Mouse (Mus musculus): ENCODE data around the gene Mmp24. TPM values are rescaled to one million over a fixed set of nuclear protein-coding genes. Genes with fewer than 3 reads are reported as not detected.
"Not testable (repeated sequence)": the region's sequence is repeated elsewhere in the genome, so short reads cannot be mapped to it uniquely, and the experiment has no call there.

The Mmp24 gene
- polyA plus RNA-seq, 1 experiment: 0.08 TPM

GRCm38 (mm10) chr2:155826630-155827424 is 51.7 kb downstream of the Mmp24 start, which contains the start of gene Eif6:
Gene Eif6 (minus strand): TSS chr2:155826925.
- H3K27ac ChIP-seq (ENCODE audit: control insufficient read depth, insufficient read depth, low read length): no peak within 1 kb of the TSS
- no peaks in the 10 kb centered on the region for H3K27me3 ChIP-seq (ENCODE audit: control insufficient read depth, insufficient read depth, low read length)
- DNase-seq: peak; percentile 87
- H3K36me3 ChIP-seq (ENCODE audit: control insufficient read depth, insufficient read depth, low read length): peaks cover 17% of the 10 kb centered on the region
- H3K4me3 ChIP-seq (ENCODE audit: control insufficient read depth, insufficient read depth, low read length): peak within 1 kb of the TSS; percentile 81
- TF ChIP-seq CTCF (IDR thresholded peaks at IDR 0.05; ENCODE audit: borderline replicate concordance, control insufficient read depth, extremely low read depth, insufficient read depth, low read length, poor library complexity) (no peak), POLR2A (IDR thresholded peaks at IDR 0.05; ENCODE audit: control insufficient read depth, extremely low read depth, insufficient read depth, low read length, poor library complexity) (peak; percentile 36; the same call in 1 of the 2 replicates)
- 2% methylated on average over 27 of the region's 27 CpGs for WGBS
- H3K4me1 ChIP-seq (replicated peaks; ENCODE audit: control insufficient read depth, insufficient read depth, low read length): peaks cover 10% of the 10 kb centered on the region; the same call in 1 of the 2 replicates

- H3K4me3 ChIP-seq (ENCODE audit: control insufficient read depth, insufficient read depth, low read length): no peak overlapping the region
- peaks cover 7% of the 10 kb centered on the region; the same call in 1 of the 2 replicates for H3K4me1 ChIP-seq (replicated peaks; ENCODE audit: control insufficient read depth, insufficient read depth, low read length)
- H3K36me3 ChIP-seq (ENCODE audit: control insufficient read depth, insufficient read depth, low read length): no peaks in the 10 kb centered on the region
- no peak for DNase-seq
- no peak overlapping the region for H3K27ac ChIP-seq (ENCODE audit: control insufficient read depth, insufficient read depth, low read length)
- no peaks in the 10 kb centered on the region for H3K27me3 ChIP-seq (ENCODE audit: control insufficient read depth, insufficient read depth, low read length)
- TF ChIP-seq CTCF (IDR thresholded peaks at IDR 0.05; ENCODE audit: borderline replicate concordance, control insufficient read depth, extremely low read depth, insufficient read depth, low read length, poor library complexity) (no peak), POLR2A (IDR thresholded peaks at IDR 0.05; ENCODE audit: control insufficient read depth, extremely low read depth, insufficient read depth, low read length, poor library complexity) (no peak)
- WGBS: 95% methylated on average over 8 of the region's 8 CpGs
These were observed 55.7 kb downstream of the Mmp24 start for GRCm38 (mm10) chr2:155830841-155831240.

DNA sequence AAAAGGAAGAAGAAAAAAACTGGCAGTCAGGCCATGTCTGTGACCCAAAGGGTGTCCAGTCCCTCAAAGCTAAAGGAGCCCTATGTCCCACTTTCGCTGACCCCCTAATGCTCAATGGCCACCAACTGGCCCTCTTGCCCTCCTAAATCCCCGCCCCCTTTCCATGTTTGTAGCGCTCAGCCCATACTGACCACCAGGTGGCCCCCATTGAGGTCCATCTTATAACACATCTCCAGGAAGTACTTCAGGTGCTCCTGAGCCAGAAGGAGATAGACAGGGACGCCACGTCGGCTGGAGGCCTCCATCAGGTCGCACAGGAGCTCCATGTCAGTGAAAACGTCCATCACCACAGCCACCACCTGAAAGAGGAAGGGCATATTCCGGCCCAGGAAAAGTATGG is 56.2 kb downstream of the Mmp24 start:
- 59% methylated on average over 9 of the region's 9 CpGs for WGBS
- Histone ChIP-seq H3K4me3 (ENCODE audit: control insufficient read depth, insufficient read depth, low read length) (no peak overlapping the region), H3K36me3 (ENCODE audit: control insufficient read depth, insufficient read depth, low read length) (no peaks in the 10 kb centered on the region), H3K27me3 (ENCODE audit: control insufficient read depth, insufficient read depth, low read length) (no peaks in the 10 kb centered on the region), H3K4me1 (replicated peaks; ENCODE audit: control insufficient read depth, insufficient read depth, low read length) (peaks cover 6% of the 10 kb centered on the region; the same call in 1 of the 2 replicates), H3K27ac (ENCODE audit: control insufficient read depth, insufficient read depth, low read length) (no peak overlapping the region)
- TF ChIP-seq CTCF (IDR thresholded peaks at IDR 0.05; ENCODE audit: borderline replicate concordance, control insufficient read depth, extremely low read depth, insufficient read depth, low read length, poor library complexity) (no peak), POLR2A (IDR thresholded peaks at IDR 0.05; ENCODE audit: control insufficient read depth, extremely low read depth, insufficient read depth, low read length, poor library complexity) (no peak)
- DNase-seq: no peak

GRCm38 (mm10) chr2:155832087-155832486 is 56.9 kb downstream of the Mmp24 start:
- not testable (repeated sequence) for H3K36me3 ChIP-seq (ENCODE audit: control insufficient read depth, insufficient read depth, low read length); DNase-seq; H3K4me1 ChIP-seq (replicated peaks; ENCODE audit: control insufficient read depth, insufficient read depth, low read length); H3K27me3 ChIP-seq (ENCODE audit: control insufficient read depth, insufficient read depth, low read length); H3K4me3 ChIP-seq (ENCODE audit: control insufficient read depth, insufficient read depth, low read length); H3K27ac ChIP-seq (ENCODE audit: control insufficient read depth, insufficient read depth, low read length)
- WGBS: 49% methylated on average over 1 of the region's 1 CpGs

DNA sequence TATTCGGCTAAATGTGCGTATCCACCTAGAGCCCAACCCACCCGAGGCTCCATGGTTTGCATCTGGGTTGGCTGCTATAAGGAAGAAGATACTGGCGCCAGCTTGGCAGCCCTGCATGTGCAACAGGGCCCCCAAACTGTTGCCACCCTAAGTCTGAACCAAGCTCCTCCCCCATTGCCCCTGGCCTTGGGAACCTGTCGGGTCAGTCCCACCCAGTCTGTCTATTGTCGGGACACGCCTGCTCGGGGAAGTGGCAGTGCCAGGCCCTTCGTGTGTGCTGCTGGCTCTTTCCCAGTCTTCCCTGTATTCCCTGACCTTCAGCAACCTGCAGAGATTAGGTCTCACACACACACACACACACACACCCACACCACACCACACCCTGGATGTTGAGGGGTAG is 59.6 kb downstream of the Mmp24 start, which contains the start of gene Fam83c:
TSS of gene Fam83c (minus strand) at position 123 of the 400 bp plus-strand sequence.
- Histone ChIP-seq H3K27me3 (ENCODE audit: control insufficient read depth, insufficient read depth, low read length) (no peaks in the 10 kb centered on the region), H3K27ac (ENCODE audit: control insufficient read depth, insufficient read depth, low read length) (no peak within 1 kb of the TSS), H3K4me1 (replicated peaks; ENCODE audit: control insufficient read depth, insufficient read depth, low read length) (no peaks in the 10 kb centered on the region), H3K36me3 (ENCODE audit: control insufficient read depth, insufficient read depth, low read length) (no peaks in the 10 kb centered on the region), H3K4me3 (ENCODE audit: control insufficient read depth, insufficient read depth, low read length) (no peak within 1 kb of the TSS)
- TF ChIP-seq CTCF (IDR thresholded peaks at IDR 0.05; ENCODE audit: borderline replicate concordance, control insufficient read depth, extremely low read depth, insufficient read depth, low read length, poor library complexity): no peak
- no peak for TF ChIP-seq POLR2A (IDR thresholded peaks at IDR 0.05; ENCODE audit: control insufficient read depth, extremely low read depth, insufficient read depth, low read length, poor library complexity)
- no peak for DNase-seq
- 82% methylated on average over 9 of the region's 9 CpGs for WGBS

DNA sequence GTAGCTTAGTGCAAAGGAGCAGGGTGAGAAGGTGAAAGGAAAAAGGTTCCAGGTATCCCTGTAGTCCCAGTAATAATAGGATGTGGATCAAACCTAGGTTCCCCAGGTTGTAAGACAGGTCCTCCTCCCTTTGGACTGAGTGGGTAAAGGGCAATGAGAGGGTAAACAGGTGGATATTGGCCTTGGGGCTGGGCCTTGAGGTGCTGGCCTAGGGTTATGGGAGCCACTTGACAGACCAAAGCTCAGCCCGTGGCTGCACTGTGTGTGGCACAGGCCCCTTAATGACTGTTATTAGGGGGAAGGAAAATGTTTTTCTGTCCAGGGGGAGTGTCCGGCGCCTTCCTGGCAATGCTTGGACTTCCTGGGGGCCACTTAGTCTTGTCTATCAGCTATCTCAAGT is 62.8 kb downstream of the Mmp24 start:
- DNase-seq: no peak
- WGBS: 89% methylated on average over 3 of the region's 3 CpGs
- TF ChIP-seq POLR2A (IDR thresholded peaks at IDR 0.05; ENCODE audit: control insufficient read depth, extremely low read depth, insufficient read depth, low read length, poor library complexity) (no peak), CTCF (IDR thresholded peaks at IDR 0.05; ENCODE audit: borderline replicate concordance, control insufficient read depth, extremely low read depth, insufficient read depth, low read length, poor library complexity) (no peak)
- H3K36me3 ChIP-seq (ENCODE audit: control insufficient read depth, insufficient read depth, low read length): no peaks in the 10 kb centered on the region
- no peak overlapping the region for H3K27ac ChIP-seq (ENCODE audit: control insufficient read depth, insufficient read depth, low read length)
- no peaks in the 10 kb centered on the region for H3K27me3 ChIP-seq (ENCODE audit: control insufficient read depth, insufficient read depth, low read length)
- H3K4me1 ChIP-seq (replicated peaks; ENCODE audit: control insufficient read depth, insufficient read depth, low read length): no peaks in the 10 kb centered on the region
- H3K4me3 ChIP-seq (ENCODE audit: control insufficient read depth, insufficient read depth, low read length): no peak overlapping the region
